Mouse (Mus musculus): ENCODE measurements around the gene Olig2.

Gene Olig2

GRCm38 (mm10) chr16:91270212-91270971 lies 45.1 kb downstream of the Olig2 start:
- DNase-seq (ENCODE audit: low spot score in 2 of 2) = no peak

GRCm38 (mm10) chr16:91270982-91271549 lies 45.8 kb downstream of the Olig2 start:
- no peak for DNase-seq (ENCODE audit: low spot score in 2 of 2)

- no peak for DNase-seq (ENCODE audit: low spot score in 2 of 2)
Observed at GRCm38 (mm10) chr16:91271634-91272033, 46.4 kb downstream of the Olig2 start.

Data from urinary bladder, postnatal 4 days (tissue).